Mouse (Mus musculus) 416B (cell line): ENCODE data around the gene Asic1.
"Not testable (repeated sequence)": the region's sequence is repeated elsewhere in the genome, so short reads cannot be mapped to it uniquely, and the experiment has no call there.

ENCODE experiments used
- DNase-seq: peaks from one replicate; pipeline ENCODE4 v3.0.0; 2011; ENCODE audit warnings: low read depth

Asic1 gene

DNA sequence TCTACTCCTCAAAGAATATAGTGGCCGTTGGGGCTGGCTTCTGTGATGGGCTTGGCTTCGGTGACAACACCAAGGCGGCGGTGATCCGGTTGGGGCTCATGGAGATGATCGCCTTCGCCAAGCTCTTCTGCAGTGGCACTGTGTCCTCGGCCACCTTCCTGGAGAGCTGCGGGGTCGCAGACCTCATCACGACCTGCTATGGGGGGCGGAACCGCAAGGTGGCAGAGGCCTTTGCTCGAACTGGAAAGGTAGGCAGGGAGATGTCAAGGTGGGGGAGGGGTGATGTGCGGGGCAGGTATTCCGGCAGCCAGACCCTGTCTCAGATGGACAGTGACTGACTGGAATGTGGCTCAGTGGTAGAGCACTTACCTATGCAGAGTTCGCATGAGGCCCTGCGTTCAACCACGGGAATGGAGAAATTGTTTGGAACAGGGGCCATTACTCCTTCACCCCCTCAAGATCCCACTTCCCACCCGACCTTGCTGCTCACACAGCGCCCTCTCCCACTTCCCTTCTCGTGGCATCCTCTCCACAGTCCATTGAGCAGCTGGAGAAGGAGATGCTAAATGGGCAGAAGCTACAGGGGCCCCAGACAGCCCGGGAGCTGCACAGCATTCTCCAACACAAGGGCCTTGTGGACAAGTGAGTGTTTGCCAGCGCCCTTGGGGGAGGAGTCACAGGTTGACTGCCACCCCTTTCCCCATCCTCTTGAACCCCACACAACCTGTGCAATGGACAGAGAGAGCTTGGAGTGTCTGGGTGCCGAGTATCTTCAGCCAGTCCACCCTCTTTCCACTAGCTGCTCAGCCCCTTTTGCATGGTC lies 52.0 kb downstream of the Asic1 start:
- DNase-seq: no peak

DNA sequence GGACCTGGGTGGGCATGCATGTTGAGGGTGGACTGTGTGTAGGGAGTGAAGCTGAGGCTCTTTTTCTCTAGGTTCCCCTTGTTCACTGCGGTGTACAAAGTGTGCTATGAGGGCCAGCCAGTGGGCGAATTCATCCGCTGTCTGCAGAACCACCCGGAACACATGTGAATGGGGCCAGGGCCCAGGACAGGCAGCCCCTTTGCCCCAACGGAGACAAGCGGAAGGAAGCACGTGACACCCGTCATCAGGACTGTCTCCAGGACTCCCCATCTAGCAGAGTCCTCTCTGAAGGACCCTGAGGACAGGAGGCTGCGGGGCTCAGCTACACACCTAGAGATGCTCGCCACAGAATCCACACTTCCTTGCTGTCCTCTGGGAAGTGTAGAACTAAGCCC lies 52.9 kb downstream of the Asic1 start:
- DNase-seq: no peak

DNA sequence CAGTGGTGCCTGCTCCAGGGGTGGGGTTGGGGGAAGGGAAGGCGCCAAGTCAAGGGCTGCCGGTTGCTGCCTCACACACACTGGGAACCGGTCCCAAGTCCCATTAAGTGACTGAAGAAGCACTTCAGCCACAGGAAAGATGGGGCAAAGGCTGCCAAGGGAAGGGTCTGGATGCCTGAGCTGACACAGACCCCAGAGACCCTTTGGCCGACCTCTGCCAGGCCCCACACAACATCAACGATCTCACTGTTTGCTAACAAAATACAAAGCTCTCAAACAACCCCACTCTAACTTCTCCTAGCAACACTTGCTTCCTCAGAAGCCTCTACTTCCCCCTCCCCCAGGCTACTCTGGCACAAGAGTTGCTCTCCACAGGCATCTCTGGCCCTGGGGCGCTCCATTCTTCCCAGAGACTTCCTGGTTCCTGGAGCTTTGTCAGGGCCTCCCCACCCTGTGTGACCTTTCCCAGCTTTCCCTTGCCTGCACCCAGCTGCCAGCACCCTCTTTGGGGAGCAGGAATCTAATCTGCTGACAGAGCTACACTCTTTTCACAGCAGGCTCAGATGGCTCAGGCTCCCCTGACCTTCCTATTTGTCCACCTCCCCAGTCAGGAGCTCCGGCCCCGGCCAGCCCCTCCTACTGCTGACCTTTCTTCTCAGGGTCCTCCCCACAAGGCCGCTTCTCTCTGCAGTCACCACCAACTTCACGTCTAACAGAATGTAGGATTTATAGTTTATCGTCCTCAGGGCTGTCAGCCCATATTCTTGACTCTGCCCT lies 53.5 kb downstream of the Asic1 start:
- no peak for DNase-seq

DNA sequence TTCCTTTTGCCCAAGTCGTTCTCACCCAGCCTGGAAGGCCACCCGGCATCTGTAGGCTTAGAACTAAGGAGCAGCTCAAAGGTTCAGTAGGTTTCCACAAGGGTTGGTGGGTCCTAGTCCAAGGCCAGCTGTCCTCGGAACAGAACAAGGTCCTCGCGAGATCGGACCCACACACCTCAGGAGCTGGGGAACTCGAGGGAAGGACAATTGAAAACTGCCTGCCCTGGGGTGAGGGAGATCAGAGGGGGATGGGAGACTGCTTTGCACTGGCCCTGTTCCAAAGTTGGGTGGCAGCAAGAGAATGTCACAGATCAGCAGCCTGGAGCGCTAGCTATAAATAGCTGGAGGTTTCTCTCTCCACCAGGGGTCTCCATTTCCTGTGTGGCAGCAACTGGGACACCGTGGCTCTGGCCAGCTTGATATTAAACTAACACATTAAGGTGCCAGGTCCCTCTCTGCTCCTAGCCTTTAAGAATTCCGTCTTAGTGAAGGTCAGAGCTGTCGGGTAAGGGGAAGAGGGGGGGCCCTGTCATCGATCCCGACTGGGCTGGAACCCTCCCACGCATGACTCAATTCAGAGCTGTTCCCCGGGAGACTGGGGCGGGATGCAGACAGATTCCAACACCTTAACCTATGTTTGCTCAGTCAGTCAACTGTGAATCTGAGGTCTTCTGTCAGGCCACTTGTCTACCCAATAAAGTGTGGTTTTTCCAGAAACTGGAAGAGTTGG lies 54.3 kb downstream of the Asic1 start:
- DNase-seq: peak; percentile 69

DNA sequence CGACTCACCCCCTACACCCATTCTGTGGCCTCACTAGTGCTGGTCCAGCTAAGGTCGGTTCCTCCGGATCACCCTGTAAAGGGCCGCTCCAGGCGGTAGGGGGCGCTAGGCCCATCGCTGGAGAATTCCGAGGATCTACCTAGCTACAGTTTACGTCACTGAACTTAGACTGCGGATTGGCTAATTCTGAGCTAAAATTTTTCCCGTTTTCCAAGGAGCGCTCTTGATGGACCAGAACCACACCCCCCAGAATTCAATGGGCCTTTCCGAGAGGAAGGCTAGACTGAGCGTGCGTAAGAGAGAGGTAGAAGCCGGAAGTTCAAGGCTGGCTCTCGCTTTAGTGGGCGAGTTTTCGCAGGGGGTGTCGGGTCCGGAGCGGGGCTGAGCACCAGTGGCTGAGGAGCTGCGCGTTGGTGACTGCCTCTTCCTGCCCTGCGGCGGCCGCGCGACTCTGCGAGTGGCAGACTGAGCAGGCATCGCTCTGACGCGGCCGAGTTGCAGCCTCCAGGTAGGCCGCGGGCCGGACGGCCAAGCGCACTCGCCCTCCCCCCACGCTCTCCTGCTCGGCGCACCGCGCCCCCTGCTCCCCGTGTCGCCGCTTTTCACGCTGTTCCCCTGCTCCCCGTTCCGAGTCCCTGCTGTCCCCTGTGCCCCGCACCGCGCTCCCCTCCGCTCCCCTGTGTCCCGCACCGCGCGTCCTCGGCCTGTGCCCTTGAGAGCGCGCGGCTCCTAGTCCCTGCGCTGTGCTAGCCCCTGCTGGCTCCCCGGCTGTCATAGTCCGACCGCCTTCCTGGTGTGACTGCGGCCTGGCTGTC lies 55.4 kb downstream of the Asic1 start, which contains the start of gene Cox14:
Gene Cox14 (plus strand): TSS at position 278 of the 815 bp plus-strand sequence.
- peak; percentile 100 for DNase-seq

DNA sequence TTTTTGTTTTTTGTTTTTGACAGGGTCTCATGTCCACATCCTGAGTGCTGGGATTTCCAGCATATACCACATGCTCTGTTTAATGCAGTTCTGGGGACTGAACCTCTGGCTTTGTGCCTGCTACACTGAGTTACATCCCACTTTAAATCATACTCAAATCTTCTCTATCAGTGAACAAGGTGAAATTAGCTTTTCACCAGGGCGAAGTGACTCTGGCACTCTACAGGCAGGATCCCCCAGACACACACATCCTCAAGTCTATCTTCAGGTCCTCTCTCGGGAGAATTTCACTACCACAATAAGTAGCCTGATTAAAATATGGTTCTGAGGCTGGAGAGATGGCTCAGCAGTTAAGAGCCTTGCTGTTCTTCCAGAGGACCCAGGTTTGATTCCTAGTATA lies 56.4 kb downstream of the Asic1 start:
- DNase-seq: no peak

DNA sequence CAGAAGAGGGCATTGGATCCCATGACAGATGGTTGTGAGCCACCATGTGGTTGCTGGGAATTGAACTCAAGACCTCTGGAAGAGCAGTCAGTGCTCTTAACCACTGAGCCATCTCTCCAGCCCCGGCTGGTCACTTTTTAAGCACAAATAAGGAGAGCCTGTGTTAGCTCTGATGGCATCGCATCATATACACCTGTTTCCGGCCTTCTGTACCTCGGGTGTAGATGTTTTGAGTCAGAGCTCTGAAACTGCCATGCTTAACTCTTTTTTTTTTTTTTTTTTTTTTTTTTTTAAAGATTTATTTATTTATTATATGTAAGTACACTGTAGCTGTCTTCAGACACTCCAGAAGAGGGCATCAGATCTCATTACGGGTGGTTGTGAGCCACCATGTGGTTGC lies 56.9 kb downstream of the Asic1 start:
- DNase-seq: not testable (repeated sequence)

DNA sequence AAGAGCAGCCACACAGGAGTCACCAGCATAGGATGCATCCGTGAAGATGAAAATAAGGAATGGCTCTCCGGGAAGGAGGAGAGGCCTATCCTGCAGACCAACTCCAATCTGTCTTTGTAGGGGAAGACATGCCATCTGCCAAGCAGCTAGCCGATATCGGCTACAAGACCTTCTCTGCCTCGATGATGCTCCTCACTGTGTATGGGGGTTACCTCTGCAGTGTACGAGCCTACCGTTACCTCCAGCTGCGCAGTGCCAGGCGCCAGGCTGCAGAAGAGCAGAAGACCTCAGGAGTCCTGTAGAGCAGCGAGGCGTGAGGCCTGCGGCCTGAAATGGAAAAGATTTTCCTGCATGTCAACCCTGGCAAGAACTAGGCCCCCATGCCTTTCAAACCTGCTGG lies 57.4 kb downstream of the Asic1 start:
- DNase-seq: no peak

DNA sequence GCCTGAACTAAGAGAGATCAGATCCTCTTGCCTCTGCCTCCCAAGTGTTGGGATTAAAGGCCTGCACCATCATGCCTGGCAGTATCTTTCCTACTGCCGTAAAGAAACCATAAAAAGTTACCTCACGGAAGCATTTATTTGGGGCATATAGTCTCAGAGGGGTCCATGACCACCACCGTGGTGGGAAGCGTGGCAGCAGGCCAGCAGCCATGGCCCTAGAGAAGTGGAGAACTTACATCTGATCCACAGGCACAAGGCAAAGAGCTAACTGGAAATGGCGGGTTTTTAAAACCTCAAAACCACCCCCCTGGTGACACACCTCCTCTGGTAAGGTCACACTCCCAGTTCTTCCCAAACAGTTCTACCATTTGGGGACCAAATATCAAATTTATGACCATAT lies 58.0 kb downstream of the Asic1 start:
- no peak for DNase-seq

DNA sequence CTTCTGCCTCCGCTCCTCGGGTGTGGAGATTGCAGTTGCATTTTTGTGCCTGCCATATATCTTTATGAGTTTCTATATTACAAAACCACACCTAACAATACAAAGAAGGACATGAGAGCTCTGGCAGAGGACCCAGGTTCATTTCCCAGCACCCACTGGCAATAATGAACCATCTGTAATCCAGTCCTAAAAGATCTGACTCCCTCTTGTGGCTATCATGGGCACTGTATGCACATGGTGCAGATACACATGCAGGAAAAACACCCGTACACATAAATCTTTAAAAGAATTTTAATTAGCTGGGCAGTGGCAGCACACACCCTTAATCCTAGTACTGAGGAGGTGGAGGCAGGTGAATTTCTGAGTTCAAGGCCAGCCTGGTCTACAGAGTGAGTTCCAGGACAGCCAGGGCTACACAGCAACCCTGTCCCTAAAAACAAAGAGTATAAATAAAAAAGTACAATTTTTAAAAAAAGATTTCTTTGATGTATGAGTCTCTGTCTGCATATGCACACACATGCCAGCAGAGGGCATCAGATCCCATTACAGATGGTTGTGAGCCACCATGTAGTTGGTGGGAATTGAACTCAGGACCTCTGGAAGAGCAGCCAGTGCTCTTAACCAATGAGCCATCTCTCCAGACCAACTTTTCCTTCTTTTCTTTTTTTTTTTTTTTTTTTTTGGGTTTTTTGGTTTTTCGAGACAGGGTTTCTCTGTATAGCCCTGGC lies 59.1 kb downstream of the Asic1 start:
- DNase-seq: peak; percentile 14

DNA sequence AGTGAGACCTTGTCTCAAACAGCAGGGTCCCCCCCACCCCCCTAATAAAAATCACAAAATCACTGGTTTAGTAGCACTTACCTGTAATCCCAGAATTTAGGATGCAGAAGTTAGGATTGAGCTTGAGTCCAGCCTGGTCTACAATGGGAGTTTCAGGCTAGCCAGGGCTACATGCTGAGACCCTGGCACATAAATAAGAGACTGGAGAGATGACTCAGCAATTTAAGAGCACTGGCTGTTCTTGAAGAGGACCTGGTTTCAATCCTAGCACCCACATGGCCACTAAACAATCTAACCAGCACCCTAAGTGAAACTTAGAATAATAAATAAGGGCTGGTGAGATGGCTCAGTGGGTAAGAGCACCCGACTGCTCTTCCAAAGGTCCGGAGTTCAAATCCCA lies 61.0 kb downstream of the Asic1 start:
- peak; percentile 18 for DNase-seq

DNA sequence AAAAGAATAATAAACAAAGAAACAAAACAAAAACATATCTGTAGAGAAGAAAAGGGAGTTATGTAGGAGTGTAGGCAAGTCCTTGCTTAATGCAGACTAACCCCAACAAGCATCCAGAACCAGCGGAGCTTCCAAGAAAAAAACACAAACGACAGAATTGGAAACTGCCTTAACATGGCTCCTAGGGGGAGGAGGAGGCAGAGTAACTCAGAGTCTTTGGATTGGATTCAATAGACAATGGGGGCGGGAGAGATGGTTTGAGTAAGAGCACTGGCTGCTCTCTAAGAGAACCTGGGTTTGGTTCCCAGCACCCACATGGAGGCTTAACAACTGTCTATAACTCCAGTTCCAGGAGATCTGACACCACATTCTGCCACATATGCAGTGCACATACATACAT lies 61.5 kb downstream of the Asic1 start:
- DNase-seq: no peak

DNA sequence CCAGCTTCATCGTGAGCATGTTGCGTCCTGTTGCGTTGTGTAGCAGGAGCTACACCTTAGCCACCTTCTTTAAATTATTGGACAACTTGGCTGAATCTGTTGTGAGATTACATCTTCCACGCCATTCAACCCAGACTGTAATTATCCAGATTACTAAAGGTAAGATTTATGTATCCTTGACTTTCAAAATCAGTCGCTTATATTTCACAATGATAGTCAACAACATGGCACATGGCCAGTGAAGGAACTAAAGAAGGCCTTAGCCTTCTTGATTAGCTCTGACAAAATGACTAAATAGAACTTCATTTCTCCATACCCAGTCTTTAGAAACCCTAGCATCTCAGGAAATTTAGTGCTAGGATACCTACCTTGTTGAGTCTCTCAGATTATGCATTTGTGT lies 63.0 kb downstream of the Asic1 start:
- no peak for DNase-seq

DNA sequence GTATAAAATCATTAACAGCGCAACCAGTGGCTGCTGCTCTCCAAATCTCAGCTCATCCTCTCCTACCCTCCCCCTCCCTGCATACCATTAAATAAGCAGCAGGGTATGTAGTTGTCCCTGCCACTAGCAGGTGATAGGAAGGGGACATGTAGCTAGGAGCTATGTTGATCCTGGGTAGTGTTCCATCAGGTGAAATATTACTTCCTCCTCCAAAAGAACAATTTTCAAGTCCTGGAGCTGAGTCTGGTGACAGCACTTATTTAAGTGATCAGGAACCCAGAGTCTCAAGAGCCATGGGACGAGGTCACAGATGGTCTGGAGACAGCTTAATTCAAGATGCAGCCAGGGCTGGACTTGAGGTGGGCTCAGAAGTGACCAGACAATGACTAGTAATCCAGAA lies 65.5 kb downstream of the Asic1 start:
- DNase-seq: no peak

DNA sequence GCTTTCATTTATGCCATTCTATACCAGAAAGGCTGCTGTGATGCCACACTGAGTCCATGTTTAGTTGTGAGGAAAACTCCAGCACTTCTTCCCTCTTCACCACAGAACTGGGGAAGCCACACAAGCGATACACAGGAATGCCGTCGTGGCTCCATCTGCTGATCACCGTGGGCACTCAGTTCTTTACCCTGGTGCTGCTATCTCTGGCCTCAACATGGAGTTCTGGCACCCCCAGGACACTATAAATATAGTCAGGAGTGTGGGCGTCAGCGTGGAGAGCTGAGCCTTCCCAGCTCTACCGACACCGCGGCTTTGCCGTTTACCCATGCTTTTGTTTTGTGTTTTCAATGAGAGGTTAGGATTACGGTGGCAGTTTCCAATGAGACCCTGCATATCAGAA lies 66.5 kb downstream of the Asic1 start:
- no peak for DNase-seq

DNA sequence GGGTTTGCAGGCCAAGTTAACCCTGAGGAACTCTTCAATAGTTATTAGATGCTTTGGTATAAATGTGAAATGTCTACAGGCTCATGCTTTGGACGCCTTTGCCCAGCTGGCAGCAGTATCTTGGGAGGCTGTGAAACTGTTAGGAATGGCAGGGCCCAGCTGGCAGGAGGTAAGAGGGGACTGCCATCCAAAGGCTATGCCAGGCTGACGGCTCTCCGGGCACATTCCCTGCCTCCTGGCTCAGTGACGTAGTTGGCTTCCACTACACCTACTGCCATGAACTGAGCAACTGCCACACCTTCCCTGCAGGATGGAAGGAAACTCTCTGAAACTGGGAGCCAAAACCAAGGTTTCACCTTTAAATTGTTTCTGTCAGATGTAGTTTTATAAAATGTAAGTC lies 70.1 kb downstream of the Asic1 start:
- no peak for DNase-seq
